Mouse (Mus musculus) cerebellum, postnatal 4 days (tissue): Measurements from ENCODE around the gene Ivd.

Experiments
- DNase-seq, 2 experiments: peaks; one replicate each; pipeline ENCODE4 v3.0.0; 2022; ENCODE audit warnings: low spot score in 2 of 2, mixed read lengths in 1 of 2

Ivd gene

GRCm38 (mm10) chr2:118910605-118911278 is 49.0 kb downstream of the Ivd start:
- DNase-seq, result no peak

- DNase-seq, result no peak
These were observed 51.0 kb downstream of the Ivd start for GRCm38 (mm10) chr2:118912706-118913105.

GRCm38 (mm10) chr2:118913551-118914276 is 52.0 kb downstream of the Ivd start:
- DNase-seq, result peak in 1 of 2 experiments; percentile 42

- no peak for DNase-seq
These were observed 52.9 kb downstream of the Ivd start for GRCm38 (mm10) chr2:118914685-118915084.

- no peak for DNase-seq
These were observed 54.7 kb downstream of the Ivd start for GRCm38 (mm10) chr2:118916436-118916835.

GRCm38 (mm10) chr2:118918543-118918942 is 56.8 kb downstream of the Ivd start:
- DNase-seq, result no peak

- no peak for DNase-seq
These were observed 58.7 kb downstream of the Ivd start for GRCm38 (mm10) chr2:118920428-118920827.

GRCm38 (mm10) chr2:118925952-118926351 is 64.2 kb downstream of the Ivd start:
- DNase-seq, result no peak

GRCm38 (mm10) chr2:118926361-118926997 is 64.7 kb downstream of the Ivd start, which contains the start of gene Chst14:
TSS of gene Chst14 (plus strand) at chr2:118926496.
- peak in 1 of 2 experiments; percentile 46 for DNase-seq

- DNase-seq, result no peak
These were observed 65.4 kb downstream of the Ivd start for GRCm38 (mm10) chr2:118926998-118927739.
